Mouse (Mus musculus): ENCODE measurements around the gene Nelfb. TPM values are rescaled to one million over a fixed set of nuclear protein-coding genes. Genes with fewer than 3 reads are reported as not detected.
A peak's percentile ranks its signal among the peaks of the same experiment; 100 is the strongest.
"Not testable (repeated sequence)": the region's sequence is repeated elsewhere in the genome, so short reads cannot be mapped to it uniquely, and the experiment has no call there.

The Nelfb gene
- 10 to 100 TPM; 50.6 to 59.3 TPM for total RNA-seq (2021)
- long read RNA-seq, transcript Nelfb-201 (13 exons, 2,637 nt) = major isoform, 68 of 127 reads
- long read RNA-seq, partial matches to known transcripts = 6 of 127 reads
- long read RNA-seq, other reads (novel, unspliced or antisense) = 52 of 127 reads

GRCm38 (mm10) chr2:25211121-25211670 lies at the start of gene Nelfb:
Gene Nelfb (minus strand): TSS chr2:25211489.
- DNase-seq (ENCODE audit: low spot score in 2 of 2) = peak; percentile 87 to 90

- DNase-seq (ENCODE audit: low spot score in 2 of 2) = no peak
These were observed 47.6 kb upstream of the Nelfb start for GRCm38 (mm10) chr2:25258887-25259286.

GRCm38 (mm10) chr2:25257250-25257649 lies 46.0 kb upstream of the Nelfb start:
- DNase-seq (ENCODE audit: low spot score in 2 of 2) = not testable (repeated sequence)

- DNase-seq (ENCODE audit: low spot score in 2 of 2) = peak in 1 of 2 experiments; percentile 52
These were observed 45.3 kb upstream of the Nelfb start for GRCm38 (mm10) chr2:25256443-25257109.

- peak; percentile 86 to 89 for DNase-seq (ENCODE audit: low spot score in 2 of 2)
These were observed 44.0 kb upstream of the Nelfb start, which contains the start of gene Tmem203 for GRCm38 (mm10) chr2:25255284-25255779. Gene Tmem203 (plus strand): TSS chr2:25255439.

- no peak for DNase-seq (ENCODE audit: low spot score in 2 of 2)
These were observed 41.0 kb upstream of the Nelfb start for GRCm38 (mm10) chr2:25252331-25252730.

- DNase-seq (ENCODE audit: low spot score in 2 of 2) = no peak
These were observed 35.1 kb upstream of the Nelfb start, which contains the start of gene AL732309.1 for GRCm38 (mm10) chr2:25246183-25247072. Gene AL732309.1 (minus strand): TSS chr2:25246863.

GRCm38 (mm10) chr2:25244144-25244543 lies 32.9 kb upstream of the Nelfb start:
- DNase-seq (ENCODE audit: low spot score in 2 of 2) = no peak

- DNase-seq (ENCODE audit: low spot score in 2 of 2) = no peak
These were observed 32.1 kb upstream of the Nelfb start for GRCm38 (mm10) chr2:25243342-25243741.

- DNase-seq (ENCODE audit: low spot score in 2 of 2) = peak; percentile 35 to 60
These were observed 30.8 kb upstream of the Nelfb start, which contains the start of the genes Rnf208 and Cysrt1 for GRCm38 (mm10) chr2:25242101-25242506. Gene Rnf208 (plus strand): TSS chr2:25242255. Gene Cysrt1 (minus strand): TSS chr2:25242452.

- DNase-seq (ENCODE audit: low spot score in 2 of 2) = no peak
These were observed 30.1 kb upstream of the Nelfb start for GRCm38 (mm10) chr2:25241438-25241775.

- DNase-seq (ENCODE audit: low spot score in 2 of 2) = peak; percentile 46 to 66
These were observed 29.6 kb upstream of the Nelfb start for GRCm38 (mm10) chr2:25240723-25241437.

GRCm38 (mm10) chr2:25240310-25240709 lies 29.0 kb upstream of the Nelfb start:
- no peak for DNase-seq (ENCODE audit: low spot score in 2 of 2)

- no peak for DNase-seq (ENCODE audit: low spot score in 2 of 2)
These were observed 28.5 kb upstream of the Nelfb start for GRCm38 (mm10) chr2:25239766-25240165.

GRCm38 (mm10) chr2:25238106-25238505 lies 26.8 kb upstream of the Nelfb start:
- no peak for DNase-seq (ENCODE audit: low spot score in 2 of 2)

GRCm38 (mm10) chr2:25237522-25237921 lies 26.2 kb upstream of the Nelfb start:
- no peak for DNase-seq (ENCODE audit: low spot score in 2 of 2)

GRCm38 (mm10) chr2:25236614-25237013 lies 25.3 kb upstream of the Nelfb start, which contains the start of gene Rnf224:
Gene Rnf224 (minus strand): TSS chr2:25236787.
- no peak for DNase-seq (ENCODE audit: low spot score in 2 of 2)

GRCm38 (mm10) chr2:25234551-25235220 lies 23.4 kb upstream of the Nelfb start:
- DNase-seq (ENCODE audit: low spot score in 2 of 2) = no peak

GRCm38 (mm10) chr2:25234050-25234449 lies 22.8 kb upstream of the Nelfb start, which contains the start of gene Slc34a3:
Gene Slc34a3 (minus strand): TSS chr2:25234364.
- no peak for DNase-seq (ENCODE audit: low spot score in 2 of 2)

GRCm38 (mm10) chr2:25233421-25233820 lies 22.1 kb upstream of the Nelfb start:
- DNase-seq (ENCODE audit: low spot score in 2 of 2) = no peak

Data from layer of hippocampus, postnatal 10 days (tissue).